Mouse (Mus musculus) lung, embryonic 15.5 days (tissue): ENCODE data around the gene Itga1. TPM values are rescaled to one million over a fixed set of nuclear protein-coding genes. Genes with fewer than 3 reads are reported as not detected.

Experiments used
- ATAC-seq: fragments of 200-750 bp; cut with Nextera tagmentation; 2 replicates; pipeline ENCODE4 v1.8.0; 2017; ENCODE audit warnings: moderate number of reproducible peaks, borderline replicate concordance; ENCODE audit not compliant: low FRiP score, low TSS enrichment; ENCODE audit errors: extremely low read depth
- H3K27ac ChIP-seq: fragments of 300-500 bp; sonication (generic); 2 replicates; pipeline ENCODE4 v1.5.1; 2015; ENCODE audit warnings: moderate library complexity, mild to moderate bottlenecking, inconsistent platforms
- H3K27me3 ChIP-seq: fragments of 300-500 bp; sonication (generic); 2 replicates; pipeline ENCODE4 v1.6.1; 2015; ENCODE audit warnings: inconsistent platforms
- H3K36me3 ChIP-seq: fragments of 300-500 bp; sonication (generic); 2 replicates; pipeline ENCODE4 v1.6.1; 2015; ENCODE audit warnings: inconsistent platforms
- H3K4me1 ChIP-seq: fragments of 300-500 bp; sonication (generic); 2 replicates; pipeline ENCODE4 v1.6.1; 2015; ENCODE audit warnings: inconsistent platforms
- H3K4me2 ChIP-seq: fragments of 300-500 bp; sonication (generic); 2 replicates; pipeline ENCODE4 v1.6.1; 2015; ENCODE audit warnings: inconsistent platforms, mild to moderate bottlenecking, moderate library complexity
- H3K4me3 ChIP-seq: fragments of 300-500 bp; sonication (generic); 2 replicates; pipeline ENCODE4 v1.5.1; 2015; ENCODE audit warnings: mild to moderate bottlenecking, inconsistent platforms
- H3K9ac ChIP-seq: fragments of 300-500 bp; sonication (generic); 2 replicates; pipeline ENCODE4 v1.6.1; 2015; ENCODE audit warnings: inconsistent platforms
- H3K9me3 ChIP-seq: fragments of 300-500 bp; sonication (generic); 2 replicates; pipeline ENCODE4 v1.6.1; 2016; ENCODE audit warnings: inconsistent platforms
- WGBS: fragments of 180-500 bp; shearing (Covaris S2); methylation state at CpG from one replicate; pipeline ENCODE4 v1.1.7; 2015; 5-methylcytosine and 5-hydroxymethylcytosine counted together
- polyA plus RNA-seq: library from polyadenylated mRNA; unstranded; fragments of >200 nt; fragmentation: Nextera tagmentation; extraction: Ambion mirVana; gene quantifications from 2 replicates; pipeline ENCODE4 v1.2.1, GENCODE M21; 2015

Gene Itga1
- polyA plus RNA-seq, 1 experiment from 2014 or later: 35.5 TPM

- no peak overlapping the region for H3K9ac ChIP-seq
- 71% methylated on average over 9 of the region's 9 CpGs for WGBS
- peaks cover under 1% of the 10 kb centered on the region; the same call in 1 of the 2 replicates for H3K4me1 ChIP-seq
- no peak overlapping the region for H3K4me2 ChIP-seq
- H3K9me3 ChIP-seq: no peaks in the 10 kb centered on the region
- no peaks in the 10 kb centered on the region for H3K36me3 ChIP-seq
- no peaks in the 10 kb centered on the region for H3K27me3 ChIP-seq
- no peak for ATAC-seq
- H3K27ac ChIP-seq: no peak overlapping the region
- H3K4me3 ChIP-seq: no peak overlapping the region
Observed at GRCm38 (mm10) chr13:114910629-114911028, 191.1 kb downstream of the Itga1 start.

GRCm38 (mm10) chr13:114909514-114909913 is 192.2 kb downstream of the Itga1 start:
- ATAC-seq: no peak
- Histone ChIP-seq H3K9ac (no peak overlapping the region), H3K27me3 (no peaks in the 10 kb centered on the region), H3K4me2 (no peak overlapping the region), H3K36me3 (no peaks in the 10 kb centered on the region), H3K9me3 (no peaks in the 10 kb centered on the region), H3K4me3 (no peak overlapping the region), H3K27ac (no peak overlapping the region), H3K4me1 (no peaks in the 10 kb centered on the region)
- WGBS: 87% methylated on average over 5 of the region's 5 CpGs

- H3K27me3 ChIP-seq: no peaks in the 10 kb centered on the region
- ATAC-seq: no peak
- H3K4me2 ChIP-seq: no peak overlapping the region
- H3K9ac ChIP-seq: no peak overlapping the region
- no peaks in the 10 kb centered on the region for H3K9me3 ChIP-seq
- H3K27ac ChIP-seq: no peak overlapping the region
- H3K4me1 ChIP-seq: no peaks in the 10 kb centered on the region
- WGBS: 78% methylated on average over 4 of the region's 4 CpGs
- no peaks in the 10 kb centered on the region for H3K36me3 ChIP-seq
- no peak overlapping the region for H3K4me3 ChIP-seq
Observed at GRCm38 (mm10) chr13:114907876-114908275, 193.9 kb downstream of the Itga1 start.

Other genes with a start within 250 kb of the Itga1 start
- 9.8 and 13.5 TPM in 2 replicates for gene Itga2, start 169.9 kb downstream of the Itga1 start, polyA plus RNA-seq
- 5.4 and 6.4 TPM in 2 replicates for gene Pelo, start 11.8 kb downstream of the Itga1 start, polyA plus RNA-seq
- 6.8 and 7.6 TPM in 2 replicates for gene Gm49395, start within 50 bp of the Itga1 start, polyA plus RNA-seq